Mouse (Mus musculus): ENCODE measurements around the gene Hist1h3d.

Gene Hist1h3d

DNA sequence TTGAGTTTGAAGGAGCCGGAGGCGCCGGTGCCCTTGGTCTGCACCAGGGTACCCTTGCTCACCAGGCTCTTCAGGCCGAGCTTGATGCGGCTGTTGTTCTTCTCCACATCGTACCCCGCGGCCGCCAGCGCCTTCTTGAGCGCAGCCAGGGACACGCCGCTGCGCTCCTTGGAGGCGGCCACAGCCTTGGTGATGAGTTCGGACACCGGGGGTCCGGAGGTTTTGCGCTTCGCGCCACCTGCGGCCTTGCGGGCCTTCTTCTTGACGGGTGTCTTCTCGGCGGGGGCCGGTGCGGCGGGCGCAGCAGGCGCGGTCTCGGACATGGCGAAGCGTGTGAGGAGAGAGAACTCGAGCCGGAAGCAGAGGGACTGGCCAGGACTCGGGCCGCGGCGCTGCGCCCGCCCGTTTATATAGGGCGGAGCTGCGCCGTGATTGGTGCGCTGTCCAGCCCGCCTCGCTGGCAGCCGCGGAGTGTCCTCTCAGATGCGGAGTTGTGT lies 46.7 kb downstream of the Hist1h3d start, which contains the start of gene Hist1h1e:
Gene Hist1h1e (minus strand): TSS at position 384 of the 497 bp plus-strand sequence.
- peak; percentile 91 to 95 for DNase-seq

DNA sequence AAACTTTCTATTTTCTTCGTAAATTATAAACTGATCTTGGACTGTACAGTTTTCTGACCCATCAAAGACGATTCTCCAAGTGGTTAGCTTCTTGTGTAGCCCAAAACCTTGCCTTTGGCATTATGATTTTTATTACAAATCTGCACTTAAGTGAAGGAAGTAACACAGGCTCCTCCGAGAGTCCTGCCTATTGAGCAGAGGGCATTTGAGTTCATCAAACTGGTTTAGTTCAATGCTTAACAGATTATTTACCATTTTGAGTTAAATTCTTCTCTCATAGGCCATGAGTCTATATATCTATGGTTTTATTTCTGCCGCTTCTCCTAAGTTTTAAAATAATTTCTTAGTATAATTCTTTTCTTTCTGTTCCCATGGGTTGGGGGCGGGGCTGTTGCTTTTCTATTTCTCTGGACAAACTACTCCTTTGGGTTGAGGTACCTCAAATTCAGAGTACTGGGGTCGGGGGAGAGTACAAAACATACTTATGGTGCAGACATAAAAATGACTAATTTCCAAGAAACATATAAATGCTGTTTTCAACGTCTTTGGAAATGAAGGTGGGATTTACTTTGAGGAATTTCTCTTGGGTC lies 47.4 kb downstream of the Hist1h3d start:
- DNase-seq = peak; percentile 34 to 35

All from kidney, postnatal 4 days (tissue).